Mouse (Mus musculus): Measurements from ENCODE around the gene Lrrfip2. TPM values are rescaled to one million over a fixed set of nuclear protein-coding genes. Genes with fewer than 3 reads are reported as not detected.

Lrrfip2 gene
- total RNA-seq, 1 experiment from 2014 or later: 77.5 TPM

DNA sequence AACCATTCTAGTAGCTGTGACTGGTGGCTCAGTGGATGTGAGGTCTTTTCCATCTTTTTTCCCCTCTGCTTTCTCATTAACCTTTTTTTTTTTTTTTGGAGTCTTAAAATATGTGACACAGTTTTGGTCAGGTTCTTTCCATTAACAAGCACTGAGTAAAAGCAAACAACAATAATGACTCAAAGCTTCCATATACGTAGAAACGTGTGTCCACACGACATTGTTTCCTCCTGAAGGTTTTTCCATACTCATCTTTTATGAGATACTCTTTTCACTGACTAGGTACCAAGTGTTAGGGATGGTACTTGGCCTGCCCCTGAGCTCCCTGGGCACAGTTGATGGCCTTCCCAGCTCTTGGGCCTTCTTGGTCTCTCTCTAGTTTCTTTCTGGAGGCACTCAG is 35.6 kb downstream of the Lrrfip2 start:
- ATAC-seq (replicated peaks; ENCODE audit: low read depth, poor library complexity, severe bottlenecking): no peak

DNA sequence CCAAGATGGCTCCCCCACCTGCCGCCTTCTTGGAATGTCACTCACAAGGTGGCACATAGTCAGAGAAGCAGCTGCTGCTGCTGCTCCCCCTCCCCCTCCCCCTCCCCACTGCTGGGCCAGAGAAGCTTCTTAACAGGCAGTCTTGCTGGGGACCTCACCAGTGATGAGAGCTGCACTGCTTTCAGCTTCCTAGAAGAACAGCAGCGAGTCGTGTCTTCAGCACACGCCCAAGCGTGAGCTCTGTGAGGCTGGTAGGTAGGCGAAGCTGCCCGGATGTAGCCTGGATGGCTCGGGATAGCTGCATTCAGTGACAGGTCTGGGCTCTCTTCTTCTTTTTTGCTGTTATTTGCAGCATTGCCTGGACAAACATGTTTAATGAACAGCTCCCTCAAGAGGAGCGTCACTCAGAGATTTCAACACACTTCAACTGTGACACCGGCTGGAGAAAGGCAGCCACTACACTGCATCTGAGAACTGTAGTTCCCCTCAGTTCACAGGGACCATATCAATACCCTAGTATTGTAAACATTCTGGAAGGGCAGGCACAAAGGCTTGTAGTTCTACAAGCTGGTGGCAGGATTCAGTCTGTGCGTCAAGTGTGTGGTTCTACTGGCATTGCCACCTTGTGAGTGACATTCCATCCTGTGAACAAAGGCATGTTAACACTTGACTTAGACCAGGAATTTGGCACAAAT is 38.5 kb downstream of the Lrrfip2 start:
- ATAC-seq (replicated peaks; ENCODE audit: low read depth, poor library complexity, severe bottlenecking): no peak

DNA sequence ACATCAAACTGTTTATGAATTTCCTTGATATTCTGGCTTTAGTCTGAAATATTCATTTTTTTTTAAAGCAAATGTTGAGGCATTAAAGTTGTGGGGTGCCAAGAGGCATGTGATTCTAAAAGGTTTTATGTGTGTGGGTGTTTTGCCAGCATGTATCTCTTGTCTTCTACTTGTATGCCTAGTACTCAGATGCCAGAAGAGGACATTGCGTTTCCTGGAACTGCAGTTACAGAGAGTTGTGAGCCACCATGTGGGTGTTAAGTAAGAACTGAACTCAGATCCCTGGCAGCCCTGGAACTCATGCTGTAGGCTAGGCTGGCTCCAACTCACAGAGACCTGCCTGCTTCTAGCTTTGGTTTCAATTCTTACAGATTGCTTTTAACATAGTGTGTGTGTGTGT is 42.2 kb downstream of the Lrrfip2 start:
- ATAC-seq (replicated peaks; ENCODE audit: low read depth, poor library complexity, severe bottlenecking): no peak

DNA sequence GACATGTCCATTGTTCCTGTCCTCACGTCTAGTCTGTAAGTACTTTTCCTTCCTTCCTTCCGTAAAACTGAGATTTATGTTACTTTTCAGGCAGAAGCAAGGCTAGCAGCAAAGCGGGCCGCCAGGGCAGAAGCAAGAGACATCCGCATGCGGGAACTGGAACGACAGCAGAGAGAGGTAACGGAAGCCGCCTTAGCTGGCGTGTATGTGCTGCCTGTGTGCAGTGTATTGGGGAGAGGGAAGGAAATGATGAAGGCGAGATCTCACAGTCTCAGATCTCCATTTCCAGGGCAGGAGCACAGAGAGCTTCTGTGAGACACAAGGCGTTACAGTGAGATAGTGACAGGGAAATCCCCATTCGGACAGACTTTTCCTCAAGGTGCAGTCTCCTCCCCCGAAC is 43.8 kb downstream of the Lrrfip2 start:
- peak; percentile 76 for ATAC-seq (replicated peaks; ENCODE audit: low read depth, poor library complexity, severe bottlenecking)

DNA sequence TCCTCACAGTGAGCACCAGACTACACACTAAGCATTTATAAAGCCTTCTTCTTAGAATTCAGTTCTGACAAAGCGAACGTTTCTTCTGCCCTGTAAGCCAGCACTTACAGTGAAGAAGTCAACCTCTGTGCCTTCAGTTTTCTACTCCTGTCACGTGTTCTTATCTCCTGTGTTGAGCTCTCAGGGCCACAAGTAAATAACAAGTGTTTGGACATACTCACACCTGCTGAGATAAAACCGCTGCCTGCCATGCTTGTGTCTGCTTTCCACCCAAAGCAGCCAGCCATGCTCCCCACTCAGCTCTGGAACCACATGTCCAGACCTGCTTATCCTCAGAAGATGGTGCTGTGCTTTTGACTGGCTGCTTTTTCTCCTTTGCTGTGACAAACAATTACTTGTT is 49.2 kb downstream of the Lrrfip2 start:
- ATAC-seq (replicated peaks; ENCODE audit: low read depth, poor library complexity, severe bottlenecking): no peak

DNA sequence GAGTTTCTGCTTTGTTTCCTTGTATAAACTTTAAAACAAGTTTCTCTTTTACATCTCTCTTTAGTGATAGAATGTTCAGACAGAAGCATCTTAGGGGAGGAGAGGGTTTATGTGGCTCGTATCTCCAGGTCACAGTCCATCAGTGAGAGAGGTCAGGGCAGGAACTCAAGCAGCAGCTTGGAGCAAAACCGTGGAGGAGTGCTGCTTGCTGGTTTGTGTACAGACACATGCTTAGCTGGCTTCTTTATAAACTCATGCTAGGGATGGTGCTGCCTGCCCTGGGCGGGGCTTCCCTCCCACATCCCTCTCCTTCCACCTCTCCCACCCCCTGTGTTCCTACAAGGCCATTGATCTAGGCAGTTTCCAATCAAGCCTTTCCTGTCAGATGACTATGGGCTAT is 53.0 kb downstream of the Lrrfip2 start:
- no peak for ATAC-seq (replicated peaks; ENCODE audit: low read depth, poor library complexity, severe bottlenecking)

DNA sequence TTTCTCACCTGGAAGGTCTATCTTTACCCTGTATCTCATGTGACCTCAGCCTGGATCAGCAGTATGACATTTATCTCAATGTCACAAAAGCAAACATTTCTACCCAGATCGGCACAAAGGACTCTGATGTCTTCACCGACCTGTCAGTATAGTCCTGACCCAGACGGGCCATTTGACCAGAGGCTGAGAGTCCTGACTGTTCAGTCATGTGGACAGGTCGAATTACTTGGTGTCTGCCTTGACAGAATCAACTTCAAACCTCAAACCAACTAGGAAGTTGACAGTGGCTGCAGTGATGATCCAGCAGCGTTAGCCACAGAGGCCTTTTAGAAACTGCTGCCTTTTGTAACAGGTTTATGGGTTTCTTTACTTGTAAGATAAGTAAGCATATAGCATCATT is 56.7 kb downstream of the Lrrfip2 start:
- ATAC-seq (replicated peaks; ENCODE audit: low read depth, poor library complexity, severe bottlenecking): no peak

DNA sequence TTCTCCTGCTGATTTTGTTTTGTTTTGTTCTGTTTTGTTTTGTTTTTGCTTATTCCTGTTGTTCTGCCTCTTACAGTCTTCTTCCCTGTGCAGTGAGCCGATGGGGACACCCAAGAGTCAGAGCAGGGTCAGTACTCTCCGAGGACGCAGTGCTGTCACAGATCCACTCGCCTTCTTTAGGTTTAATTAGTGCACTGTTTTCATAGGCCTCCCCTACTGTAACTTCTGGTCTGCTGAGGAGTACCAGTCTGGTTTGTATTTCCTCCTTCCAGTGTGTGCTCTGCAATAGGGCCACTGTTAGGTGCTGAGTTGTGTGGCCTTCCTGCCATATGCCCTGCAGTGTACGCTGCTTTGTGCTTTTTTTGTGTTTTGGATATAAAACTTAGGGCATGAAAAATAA is 61.6 kb downstream of the Lrrfip2 start:
- no peak for ATAC-seq (replicated peaks; ENCODE audit: low read depth, poor library complexity, severe bottlenecking)

DNA sequence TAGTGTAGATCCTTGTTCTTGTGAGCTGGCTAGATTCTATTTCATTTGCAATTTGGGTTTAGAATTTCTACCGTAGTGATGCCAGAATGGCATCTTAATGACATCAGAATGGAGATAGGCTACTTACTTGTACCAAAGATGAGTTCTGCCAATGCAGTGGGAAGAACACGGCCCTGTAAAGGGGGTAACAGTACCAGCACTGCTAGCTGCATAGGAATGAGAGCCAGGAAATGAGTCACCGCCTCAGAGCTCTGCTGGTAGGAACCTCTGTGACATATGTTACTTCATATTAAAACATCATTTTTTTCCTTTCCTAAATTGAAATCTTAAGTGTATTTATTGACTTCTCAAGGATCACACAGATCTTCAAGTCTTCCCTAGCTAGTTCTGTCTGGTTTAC is 64.8 kb downstream of the Lrrfip2 start:
- 0 out of 2 replicates have a peak, but pooled peaks have one; percentile 45 for ATAC-seq (replicated peaks; ENCODE audit: low read depth, poor library complexity, severe bottlenecking)

DNA sequence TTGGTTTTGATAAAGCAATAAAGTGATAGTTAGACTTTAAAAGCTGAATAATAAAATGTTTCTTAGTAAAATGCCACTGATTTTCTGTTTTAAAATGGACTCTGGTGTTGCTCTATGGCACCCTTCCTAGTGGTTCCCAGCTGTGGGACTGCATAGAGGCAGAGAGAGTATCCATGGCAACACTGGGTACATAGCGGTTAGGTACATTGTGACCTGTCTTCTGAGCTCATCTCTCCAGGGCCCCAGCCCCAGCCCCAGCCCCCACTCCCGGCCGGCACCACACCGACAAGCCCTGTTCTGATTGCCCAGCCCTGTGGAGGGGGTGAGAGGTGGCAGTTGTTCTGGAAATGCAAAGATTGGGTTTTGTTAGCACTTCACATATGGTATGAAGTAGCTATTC is 67.5 kb downstream of the Lrrfip2 start:
- no peak for ATAC-seq (replicated peaks; ENCODE audit: low read depth, poor library complexity, severe bottlenecking)

DNA sequence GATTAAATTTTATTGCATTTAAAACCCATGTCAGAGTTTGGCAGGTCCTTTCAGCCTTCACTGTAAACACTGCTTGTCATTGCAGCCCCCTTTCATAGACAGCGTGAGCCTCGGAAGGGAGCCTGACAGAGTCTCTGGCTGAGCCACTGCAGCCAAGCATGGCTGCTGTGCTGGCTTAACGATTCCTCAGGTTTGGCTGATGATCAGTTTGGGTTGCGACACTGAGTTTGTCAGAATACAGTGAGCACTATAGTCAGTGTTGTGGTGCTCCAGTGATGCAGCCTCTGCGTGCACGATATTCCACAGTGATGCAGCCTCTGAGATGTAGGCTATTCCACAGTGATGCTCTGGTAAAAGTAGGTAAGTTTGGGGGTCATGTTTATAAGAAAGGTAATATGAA is 69.5 kb downstream of the Lrrfip2 start:
- no peak for ATAC-seq (replicated peaks; ENCODE audit: low read depth, poor library complexity, severe bottlenecking)

DNA sequence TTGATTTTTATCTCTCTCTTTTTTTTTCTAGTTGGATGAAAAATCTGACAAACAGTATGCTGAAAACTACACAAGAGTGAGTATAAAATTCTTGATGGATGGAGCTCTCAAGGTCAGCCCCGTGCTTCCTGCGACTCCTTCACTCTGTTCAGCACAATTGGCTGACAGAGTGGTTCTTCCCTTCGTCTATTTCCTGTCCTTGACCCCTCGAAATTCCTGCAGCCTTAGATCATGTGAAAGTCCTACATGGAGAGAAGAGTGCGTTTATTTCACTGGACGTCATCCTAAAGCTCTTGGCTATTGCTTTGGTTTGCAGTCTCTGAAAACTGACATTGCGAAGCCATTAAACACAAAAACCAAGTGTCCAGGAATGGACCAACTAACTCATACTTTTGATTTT is 71.3 kb downstream of the Lrrfip2 start:
- no peak for ATAC-seq (replicated peaks; ENCODE audit: low read depth, poor library complexity, severe bottlenecking)

DNA sequence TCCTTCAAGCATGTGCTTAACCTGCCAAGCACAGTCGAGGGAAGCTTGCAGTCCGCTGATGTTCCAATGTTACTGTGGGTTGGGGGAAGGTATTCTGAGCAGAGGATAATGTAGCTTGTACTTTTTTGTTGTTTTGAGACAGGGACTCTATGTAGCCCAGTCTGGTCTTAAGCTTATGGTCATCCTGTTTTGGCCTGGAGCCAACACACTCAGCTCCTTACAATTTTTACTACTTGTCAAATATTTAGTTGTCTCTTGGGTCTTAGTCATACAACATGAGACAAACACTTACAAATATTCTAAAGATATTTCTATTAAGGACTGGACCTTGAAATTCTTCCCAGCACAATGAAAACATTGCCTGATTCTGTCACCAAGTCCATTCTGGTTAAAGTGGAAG is 75.8 kb downstream of the Lrrfip2 start:
- no peak for ATAC-seq (replicated peaks; ENCODE audit: low read depth, poor library complexity, severe bottlenecking)

DNA sequence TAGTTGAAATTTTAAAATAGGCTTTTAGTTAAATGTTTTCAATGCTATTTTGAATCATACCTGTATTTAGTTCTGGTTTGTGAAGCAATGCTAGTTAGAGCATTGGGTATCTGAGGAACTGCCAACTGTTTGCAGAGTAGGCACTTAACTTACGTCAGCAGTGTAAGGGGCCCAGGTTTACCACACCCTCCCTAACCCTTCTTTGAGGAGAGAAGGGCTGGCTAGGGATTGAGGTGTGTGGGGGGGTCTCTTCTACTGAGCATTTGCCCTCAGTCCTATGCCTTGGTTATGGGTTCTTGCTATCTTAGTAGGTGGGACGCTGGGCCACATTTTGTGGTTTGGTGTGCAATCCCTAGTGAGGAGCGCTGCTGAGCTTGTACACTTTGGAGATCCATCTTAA is 79.7 kb downstream of the Lrrfip2 start:
- ATAC-seq (replicated peaks; ENCODE audit: low read depth, poor library complexity, severe bottlenecking): no peak

DNA sequence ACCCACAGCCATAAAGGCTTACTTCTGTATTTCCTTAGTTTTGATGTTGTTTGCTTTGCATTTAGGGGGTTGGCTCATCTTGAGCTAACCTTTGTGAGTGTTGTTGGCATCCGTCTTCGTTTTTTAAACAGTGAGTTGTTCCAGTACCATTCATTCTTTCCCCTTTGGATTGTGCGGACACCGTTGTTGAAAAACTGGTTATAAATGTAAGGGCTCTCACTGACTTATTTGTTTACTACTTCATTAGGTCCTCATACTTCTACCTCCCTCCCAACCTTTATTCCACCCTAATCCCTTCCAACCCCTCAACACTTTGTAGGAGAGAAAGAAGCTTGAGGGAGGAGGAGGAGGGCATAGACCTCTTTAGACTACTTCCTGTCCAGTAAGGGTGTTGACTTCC is 80.3 kb downstream of the Lrrfip2 start:
- ATAC-seq (replicated peaks; ENCODE audit: low read depth, poor library complexity, severe bottlenecking): no peak

DNA sequence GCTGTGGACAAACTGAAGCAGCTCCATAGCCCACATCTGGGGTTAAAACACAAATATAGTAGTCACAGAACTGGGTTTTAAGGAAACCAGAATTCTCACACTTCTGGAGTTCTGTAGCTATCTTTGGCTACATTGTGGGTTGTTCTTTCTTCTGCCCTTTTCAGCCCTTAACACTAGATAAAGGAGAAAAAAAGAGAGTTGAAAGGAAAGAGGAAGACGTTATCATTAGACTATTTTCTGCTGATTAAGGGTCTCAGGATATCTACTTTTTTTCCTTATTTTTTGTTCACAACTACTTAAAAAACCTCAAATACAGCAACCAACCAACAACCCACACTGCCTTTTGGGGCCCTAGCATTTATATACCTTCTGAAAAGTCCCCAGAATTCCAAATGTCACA is 80.9 kb downstream of the Lrrfip2 start:
- no peak for ATAC-seq (replicated peaks; ENCODE audit: low read depth, poor library complexity, severe bottlenecking)

DNA sequence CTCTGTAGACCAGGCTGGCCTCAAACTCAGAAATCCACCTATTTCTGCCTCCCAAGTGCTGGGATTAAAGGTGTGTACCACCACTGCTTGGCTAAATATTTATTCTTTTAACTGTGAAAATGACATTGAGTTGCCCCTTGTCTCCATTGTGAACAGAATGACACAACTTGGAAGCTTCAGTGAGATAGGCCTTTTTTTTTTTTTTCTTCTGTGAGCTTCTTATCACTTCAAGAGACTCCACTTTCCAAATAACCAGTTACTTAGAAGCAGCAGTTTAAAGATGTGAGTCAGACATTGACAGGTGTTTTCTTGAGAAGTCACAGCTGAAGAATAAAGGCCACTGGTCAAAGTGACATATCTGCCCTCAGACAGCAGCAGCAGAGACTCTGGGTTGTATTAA is 82.8 kb downstream of the Lrrfip2 start:
- ATAC-seq (replicated peaks; ENCODE audit: low read depth, poor library complexity, severe bottlenecking): no peak

DNA sequence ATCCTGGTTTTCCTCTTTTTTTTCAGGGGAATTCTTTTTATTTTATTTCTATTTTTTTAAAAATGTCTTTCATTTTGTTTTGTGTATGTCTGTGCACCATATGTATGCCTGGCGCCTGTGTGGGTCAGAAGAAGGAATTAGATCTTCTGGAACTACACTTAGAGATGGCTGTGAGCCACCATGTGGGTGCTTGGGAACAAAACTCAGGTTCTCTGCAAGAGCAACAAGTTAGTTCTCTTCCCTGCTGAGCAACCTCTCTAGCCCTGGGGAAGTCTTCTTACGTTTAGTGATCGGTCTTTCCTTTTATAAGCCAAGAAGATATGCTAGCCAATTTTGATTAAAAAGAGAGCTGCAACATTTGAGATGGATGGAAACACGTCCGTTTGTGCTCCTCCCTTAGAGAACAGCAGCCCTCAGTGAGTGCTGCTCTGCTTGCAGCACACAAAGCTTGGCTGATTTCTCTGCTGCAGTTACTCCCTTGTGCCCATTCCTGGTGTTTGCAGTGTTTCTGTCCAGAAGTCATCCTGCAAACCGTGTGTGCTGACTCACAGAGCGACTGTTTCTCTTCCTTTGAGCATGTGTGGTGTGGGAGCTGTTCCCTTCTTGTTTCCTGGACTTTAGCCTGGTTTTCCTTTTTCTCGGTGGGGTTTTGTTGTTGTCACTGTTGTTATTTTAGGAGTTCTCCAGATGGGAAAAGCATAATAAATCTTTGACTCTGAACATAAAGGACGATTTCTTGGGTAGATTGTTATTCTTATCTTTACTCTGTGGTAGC is 87.4 kb downstream of the Lrrfip2 start:
- no peak for ATAC-seq (replicated peaks; ENCODE audit: low read depth, poor library complexity, severe bottlenecking)

DNA sequence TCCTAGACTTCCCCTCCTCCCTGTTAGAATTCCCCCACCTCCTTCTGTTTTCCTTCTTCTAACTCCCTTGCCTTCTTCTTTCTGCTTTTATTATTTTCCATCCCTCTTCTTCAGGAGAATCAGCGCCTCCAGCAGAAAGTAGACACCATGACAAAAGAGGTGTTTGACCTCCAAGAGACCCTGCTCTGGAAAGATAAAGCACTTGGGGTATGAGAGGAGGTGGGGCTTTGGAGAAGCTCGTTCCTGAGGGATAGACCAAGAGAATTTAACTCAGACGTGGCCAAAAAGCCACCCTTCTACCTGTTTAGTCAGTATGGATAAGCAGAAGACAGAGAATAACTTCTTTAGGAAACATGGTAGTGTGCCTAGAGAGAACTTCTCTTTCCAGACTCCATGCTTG is 90.3 kb downstream of the Lrrfip2 start:
- ATAC-seq (replicated peaks; ENCODE audit: low read depth, poor library complexity, severe bottlenecking): no peak

DNA sequence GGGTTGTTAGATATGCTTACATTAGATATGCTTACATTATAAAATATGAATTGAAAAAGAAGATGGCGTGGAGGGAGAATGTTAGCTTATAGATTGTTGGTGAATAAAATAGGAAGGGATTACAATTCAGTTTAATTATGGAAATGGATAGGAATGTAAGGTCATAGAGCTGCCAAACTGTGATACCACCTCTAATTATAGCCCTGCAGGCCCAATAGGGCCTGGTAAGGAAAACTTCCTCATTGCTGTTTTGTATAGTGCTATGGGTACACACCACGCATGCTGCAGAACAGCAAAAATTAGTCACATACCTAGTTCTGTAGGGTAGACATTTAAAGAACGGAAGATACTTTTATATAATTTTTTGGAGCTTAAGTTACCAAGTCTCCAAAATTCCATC is 90.8 kb downstream of the Lrrfip2 start:
- no peak for ATAC-seq (replicated peaks; ENCODE audit: low read depth, poor library complexity, severe bottlenecking)

DNA sequence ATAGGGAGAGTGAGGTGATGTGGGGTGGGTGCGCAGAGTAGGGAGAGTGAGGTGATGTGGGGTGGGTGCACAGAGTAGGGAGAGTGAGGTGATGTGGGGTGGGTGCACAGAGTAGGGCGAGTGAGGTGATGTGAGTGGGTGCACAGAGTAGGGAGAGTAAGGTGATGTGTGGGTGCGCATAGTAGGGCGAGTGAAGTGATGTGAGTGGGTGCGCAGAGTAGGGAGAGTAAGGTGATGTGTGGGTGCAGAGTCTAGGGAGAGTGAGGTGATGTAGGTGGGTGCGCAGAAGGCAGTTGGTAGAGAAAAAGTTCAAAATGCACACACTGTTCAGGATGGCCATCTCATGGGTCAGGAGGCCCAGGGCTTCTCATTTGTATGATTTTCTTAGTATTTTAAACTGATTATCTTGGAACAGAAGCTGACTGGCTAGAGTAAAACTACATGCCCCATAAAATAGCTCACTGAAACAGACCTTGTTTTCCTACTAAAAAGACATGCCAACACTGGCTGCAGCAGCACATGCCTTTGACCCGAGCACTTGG is 91.8 kb downstream of the Lrrfip2 start:
- ATAC-seq (replicated peaks; ENCODE audit: low read depth, poor library complexity, severe bottlenecking): no peak

DNA sequence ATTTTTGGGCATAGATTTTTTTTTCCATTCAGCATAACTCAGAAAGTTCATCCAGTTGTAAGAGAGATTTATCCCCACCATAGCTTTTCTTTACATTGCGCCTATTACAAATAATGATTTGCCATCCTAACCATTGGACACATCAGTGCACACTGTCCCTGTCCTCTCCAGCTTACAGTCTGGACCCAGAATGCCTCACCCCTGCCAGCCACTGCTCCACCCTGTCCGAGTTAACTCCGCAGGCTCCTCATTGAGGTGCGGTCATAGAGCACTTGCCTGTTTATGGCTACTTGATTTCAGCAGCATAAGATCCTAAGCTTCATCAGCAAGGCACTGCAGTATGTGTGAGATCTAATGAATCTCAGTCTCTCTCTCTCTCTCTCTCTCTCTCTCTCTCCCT is 93.0 kb downstream of the Lrrfip2 start:
- ATAC-seq (replicated peaks; ENCODE audit: low read depth, poor library complexity, severe bottlenecking): no peak
